Mouse (Mus musculus): ENCODE data around the gene Cyp4a12a.
"Not testable (repeated sequence)": the region's sequence is repeated elsewhere in the genome, so short reads cannot be mapped to it uniquely, and the experiment has no call there.

Cyp4a12a gene

GRCm38 (mm10) chr4:115298746-115299145, at the start of gene Cyp4a12a:
Gene Cyp4a12a (plus strand): TSS chr4:115299046.
- DNase-seq (ENCODE audit: low spot score in 2 of 2): not testable (repeated sequence)

DNA sequence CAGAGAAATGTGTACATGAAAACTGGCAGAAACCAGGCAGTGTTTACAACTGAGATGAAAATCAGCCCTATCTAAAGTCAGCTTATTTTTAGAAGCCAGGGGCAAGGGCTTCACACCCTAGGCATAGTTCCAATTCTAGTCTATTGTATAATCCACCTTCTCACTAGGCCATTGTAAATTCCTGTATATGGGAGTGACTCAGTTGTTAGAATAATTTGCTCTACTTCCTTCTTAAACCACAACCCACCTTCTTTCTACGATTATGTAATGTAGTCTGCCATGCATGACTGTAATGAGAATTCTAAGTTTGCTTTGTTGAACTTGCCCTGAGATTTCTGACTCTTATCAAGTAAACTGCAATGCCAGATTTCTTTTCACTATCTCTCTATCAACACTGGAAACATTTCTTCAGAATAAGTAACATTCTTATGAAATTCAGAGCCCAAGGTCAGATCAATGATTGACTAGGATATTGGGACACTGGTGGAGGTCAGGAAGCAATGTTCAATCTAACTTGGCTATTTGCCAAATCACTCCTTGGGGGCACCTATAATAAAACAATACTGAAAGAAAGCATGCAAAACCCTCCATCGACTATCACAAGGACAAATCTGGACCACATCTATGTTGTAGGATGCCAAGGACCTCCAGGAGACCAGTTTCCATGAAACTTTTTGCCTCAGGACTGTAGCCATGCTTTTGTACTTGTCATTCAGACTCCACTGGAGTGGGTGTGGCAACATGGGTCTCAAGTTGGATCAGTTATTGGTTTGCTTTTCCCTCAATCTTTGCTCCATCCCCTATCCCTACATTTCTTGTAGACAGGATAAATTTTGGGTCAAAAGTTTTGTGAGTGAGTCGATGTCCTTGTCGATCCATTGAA, 33.9 kb upstream of the Cyp4a12a start:
- DNase-seq (ENCODE audit: low spot score in 2 of 2): not testable (repeated sequence)

GRCm38 (mm10) chr4:115278215-115278982, 20.4 kb upstream of the Cyp4a12a start:
- not testable (repeated sequence) for DNase-seq (ENCODE audit: low spot score in 2 of 2)

- DNase-seq (ENCODE audit: low spot score in 2 of 2): no peak
These were observed 18.5 kb upstream of the Cyp4a12a start for GRCm38 (mm10) chr4:115280342-115280741.

GRCm38 (mm10) chr4:115280779-115281178, 18.1 kb upstream of the Cyp4a12a start:
- DNase-seq (ENCODE audit: low spot score in 2 of 2): not testable (repeated sequence)

DNA sequence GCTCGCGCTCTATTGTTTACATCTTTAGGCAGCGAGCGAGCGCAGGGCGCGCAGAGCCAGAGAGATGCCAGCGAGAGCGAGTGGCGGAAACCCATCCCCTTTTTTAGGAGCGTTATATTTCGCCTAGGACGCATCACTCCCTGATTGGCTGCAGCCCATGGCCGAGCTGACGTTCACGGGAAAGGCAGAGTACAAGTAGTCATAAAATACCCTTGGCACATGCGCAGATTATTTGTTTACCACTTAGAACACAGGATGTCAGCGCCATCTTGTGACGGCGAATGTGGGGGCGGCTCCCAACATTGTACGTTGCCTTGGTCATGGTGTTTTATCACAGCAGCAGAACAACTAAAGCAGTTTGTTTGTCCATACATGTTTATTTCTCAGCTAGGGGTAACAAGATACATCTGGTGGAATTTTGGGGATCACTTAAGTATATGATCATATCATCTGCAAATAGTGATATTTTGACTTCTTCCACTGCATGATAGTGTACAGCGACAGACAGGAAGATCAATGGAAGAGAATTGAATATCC, 17.5 kb upstream of the Cyp4a12a start:
- not testable (repeated sequence) for DNase-seq (ENCODE audit: low spot score in 2 of 2)

DNA sequence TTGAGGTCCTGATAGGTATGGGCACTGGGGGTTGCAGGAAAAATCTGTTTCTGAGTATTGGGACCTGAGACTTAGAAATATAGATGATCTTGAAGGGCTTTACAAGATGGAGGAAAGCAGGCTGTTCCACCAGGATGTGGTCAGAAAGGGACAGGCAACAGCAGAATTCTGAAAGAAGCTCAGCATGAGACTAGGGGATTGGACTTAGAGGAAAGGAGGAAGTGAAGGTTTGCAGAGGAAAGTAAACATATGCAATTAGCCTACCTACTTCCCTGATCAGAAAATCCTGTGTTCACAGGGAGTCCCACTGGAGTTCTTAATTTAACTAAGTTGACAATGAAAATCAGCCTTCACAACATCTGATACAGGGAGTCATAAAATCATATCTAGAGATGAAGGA, 26.9 kb downstream of the Cyp4a12a start:
- DNase-seq (ENCODE audit: low spot score in 2 of 2): not testable (repeated sequence)

DNA sequence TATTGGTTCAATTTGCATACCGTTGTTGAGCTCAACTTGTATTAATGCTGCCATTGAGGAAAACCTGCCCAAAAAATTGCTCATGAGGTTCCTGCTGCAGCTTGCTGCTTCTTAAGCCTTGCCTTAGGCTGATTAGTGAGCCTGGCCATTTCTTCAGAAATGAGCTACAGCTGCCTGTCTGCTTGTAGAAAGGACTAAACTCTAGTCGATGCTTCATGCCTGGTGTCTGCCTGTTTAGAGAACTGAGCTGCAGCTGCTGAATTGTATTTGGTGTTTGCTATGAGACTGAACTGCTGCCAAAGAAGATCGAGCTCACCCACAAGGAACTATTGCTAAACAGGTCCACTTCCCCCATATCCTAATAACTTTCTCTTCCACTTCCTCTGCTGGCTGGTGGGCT, 66.8 kb downstream of the Cyp4a12a start:
- not testable (repeated sequence) for DNase-seq (ENCODE audit: low spot score in 2 of 2)

DNA sequence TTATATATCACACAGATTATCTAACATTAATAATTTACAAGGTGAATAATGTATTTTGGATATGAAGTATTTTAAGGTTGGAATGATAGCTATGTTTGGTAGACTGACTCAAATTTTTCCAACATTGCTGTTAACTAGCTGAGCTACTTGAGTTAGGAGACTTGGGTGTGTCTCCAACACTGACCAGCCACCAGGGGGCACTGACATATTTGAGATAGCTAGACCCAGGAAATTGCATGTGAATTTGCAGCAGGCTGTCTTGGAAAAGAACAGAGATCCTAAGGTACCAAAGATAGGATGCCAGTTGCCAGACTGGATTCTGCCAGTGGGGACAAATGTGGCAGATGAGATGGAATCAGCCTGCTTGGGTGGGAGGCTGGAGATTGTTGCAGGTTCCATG, 69.2 kb downstream of the Cyp4a12a start:
- not testable (repeated sequence) for DNase-seq (ENCODE audit: low spot score in 2 of 2)

Measured in frontal cortex, postnatal 25 days (tissue).